Mouse (Mus musculus) neural tube, embryonic 12.5 days (tissue): ENCODE measurements at regions not wholly inside any gene's neighbourhood (a gene's known extent, or its start where the extent isn't known, plus 50 kb on each side); places are given as distances from the start of the nearest gene placed in this dataset.
A peak's percentile ranks its signal among the peaks of the same experiment; 100 is the strongest.

Experiments used
- ATAC-seq: fragments of 200-750 bp; cut with Nextera tagmentation; 2 replicates; pipeline ENCODE4 v1.8.0; 2017; ENCODE audit warnings: low read depth, mild to moderate bottlenecking, moderate TSS enrichment, moderate library complexity; ENCODE audit not compliant: low FRiP score
- H3K27ac ChIP-seq: fragments of 300-500 bp; sonication (generic); 2 replicates; pipeline ENCODE4 v1.5.1; 2016
- H3K27me3 ChIP-seq: fragments of 300-500 bp; sonication (generic); replicated peaks from 2 replicates; pipeline ENCODE4 v1.6.1; 2016; ENCODE audit warnings: mild to moderate bottlenecking
- H3K36me3 ChIP-seq: fragments of 300-500 bp; sonication (generic); 2 replicates; pipeline ENCODE4 v1.6.1; 2016; ENCODE audit warnings: mild to moderate bottlenecking
- H3K4me1 ChIP-seq: fragments of 300-500 bp; sonication (generic); 2 replicates; pipeline ENCODE4 v1.6.1; 2016
- H3K4me2 ChIP-seq: fragments of 300-500 bp; sonication (generic); replicated peaks from 2 replicates; pipeline ENCODE4 v1.6.1; 2016; ENCODE audit warnings: mild to moderate bottlenecking
- H3K4me3 ChIP-seq: fragments of 300-500 bp; sonication (generic); 2 replicates; pipeline ENCODE4 v1.5.1; 2016
- H3K9ac ChIP-seq: fragments of 300-500 bp; sonication (generic); 2 replicates; pipeline ENCODE4 v1.6.1; 2016; ENCODE audit warnings: mild to moderate bottlenecking
- H3K9me3 ChIP-seq: fragments of 300-500 bp; sonication (generic); 2 replicates; pipeline ENCODE4 v1.6.1; 2016; ENCODE audit warnings: mild to moderate bottlenecking
- WGBS: fragments of 180-500 bp; shearing (Covaris S2); methylation state at CpG from one replicate; pipeline ENCODE4 v1.1.7; 2016; 5-methylcytosine and 5-hydroxymethylcytosine counted together

- Histone ChIP-seq H3K9me3 (no peaks in the 10 kb centered on the region), H3K27me3 (no peaks in the 10 kb centered on the region; the same call in 1 of the 2 replicates), H3K4me1 (no peaks in the 10 kb centered on the region; the same call in 1 of the 2 replicates), H3K36me3 (no peaks in the 10 kb centered on the region), H3K9ac (no peak overlapping the region), H3K27ac (no peak overlapping the region), H3K4me3 (peak overlapping the region; percentile 19; the same call in 1 of the 2 replicates), H3K4me2 (peak overlapping the region; percentile 53)
- 37% methylated on average over 20 of the region's 20 CpGs for WGBS
- peak; percentile 96 for ATAC-seq
Measured at GRCm38 (mm10) chr13:107207354-107208181, 185.6 kb upstream of the Kif2a start.

- WGBS, result 77% methylated on average over 1 of the region's 1 CpGs
- Histone ChIP-seq H3K4me3 (no peak overlapping the region), H3K36me3 (no peaks in the 10 kb centered on the region), H3K27ac (no peak overlapping the region), H3K4me1 (no peaks in the 10 kb centered on the region), H3K4me2 (no peak overlapping the region), H3K9ac (no peak overlapping the region), H3K27me3 (no peaks in the 10 kb centered on the region), H3K9me3 (no peaks in the 10 kb centered on the region)
- no peak for ATAC-seq
Measured at GRCm38 (mm10) chr13:107199875-107200274, 177.9 kb upstream of the Kif2a start.

- Histone ChIP-seq H3K27me3 (no peaks in the 10 kb centered on the region), H3K9ac (no peak overlapping the region), H3K4me3 (no peak overlapping the region), H3K9me3 (no peaks in the 10 kb centered on the region), H3K36me3 (no peaks in the 10 kb centered on the region), H3K4me2 (no peak overlapping the region), H3K4me1 (no peaks in the 10 kb centered on the region), H3K27ac (no peak overlapping the region)
- ATAC-seq, result no peak
- WGBS, result 91% methylated on average over 4 of the region's 4 CpGs
Measured at GRCm38 (mm10) chr13:107193426-107193825, 171.5 kb upstream of the Kif2a start.

GRCm38 (mm10) chr13:107187258-107187878, 165.4 kb upstream of the Kif2a start:
- no peaks in the 10 kb centered on the region for H3K9me3 ChIP-seq
- no peak overlapping the region for H3K9ac ChIP-seq
- 81% methylated on average over 11 of the region's 11 CpGs for WGBS
- no peaks in the 10 kb centered on the region for H3K4me1 ChIP-seq
- no peak for ATAC-seq
- H3K4me2 ChIP-seq, result no peak overlapping the region
- no peak overlapping the region for H3K27ac ChIP-seq
- no peaks in the 10 kb centered on the region for H3K36me3 ChIP-seq
- H3K27me3 ChIP-seq, result no peaks in the 10 kb centered on the region
- no peak overlapping the region for H3K4me3 ChIP-seq

- Histone ChIP-seq H3K27me3 (no peaks in the 10 kb centered on the region), H3K9ac (no peak overlapping the region), H3K9me3 (no peaks in the 10 kb centered on the region), H3K27ac (no peak overlapping the region), H3K4me1 (no peaks in the 10 kb centered on the region), H3K4me3 (no peak overlapping the region), H3K4me2 (no peak overlapping the region), H3K36me3 (no peaks in the 10 kb centered on the region)
- ATAC-seq, result peak; percentile 48; the same call in 1 of the 2 replicates
- 20% methylated on average over 6 of the region's 6 CpGs for WGBS
Measured at GRCm38 (mm10) chr13:107182544-107182943, 160.6 kb upstream of the Kif2a start.

GRCm38 (mm10) chr13:107179551-107179950, 157.6 kb upstream of the Kif2a start:
- no peak for ATAC-seq
- 85% methylated on average over 5 of the region's 5 CpGs for WGBS

GRCm38 (mm10) chr13:107177595-107177994, 155.7 kb upstream of the Kif2a start:
- Histone ChIP-seq H3K9me3 (no peaks in the 10 kb centered on the region), H3K36me3 (no peaks in the 10 kb centered on the region), H3K4me1 (no peaks in the 10 kb centered on the region), H3K27ac (no peak overlapping the region), H3K9ac (no peak overlapping the region), H3K27me3 (no peaks in the 10 kb centered on the region), H3K4me2 (no peak overlapping the region), H3K4me3 (no peak overlapping the region)
- ATAC-seq, result no peak
- 80% methylated on average over 7 of the region's 7 CpGs for WGBS

More at GRCm38 (mm10) chr13:107179551-107179950, 157.6 kb upstream of the Kif2a start:
- Histone ChIP-seq H3K27ac (no peak overlapping the region), H3K36me3 (no peaks in the 10 kb centered on the region), H3K9me3 (no peaks in the 10 kb centered on the region), H3K27me3 (no peaks in the 10 kb centered on the region), H3K9ac (no peak overlapping the region), H3K4me2 (no peak overlapping the region), H3K4me3 (no peak overlapping the region), H3K4me1 (no peaks in the 10 kb centered on the region)

- Histone ChIP-seq H3K27ac (no peak overlapping the region), H3K4me3 (no peak overlapping the region), H3K36me3 (no peaks in the 10 kb centered on the region), H3K27me3 (no peaks in the 10 kb centered on the region), H3K4me1 (no peaks in the 10 kb centered on the region), H3K9me3 (no peaks in the 10 kb centered on the region), H3K9ac (no peak overlapping the region), H3K4me2 (no peak overlapping the region)
- WGBS, result 86% methylated on average over 4 of the region's 4 CpGs
- no peak for ATAC-seq
Measured at GRCm38 (mm10) chr13:107175891-107176290, 154.0 kb upstream of the Kif2a start.

- WGBS, result 7% methylated on average over 15 of the region's 15 CpGs
- Histone ChIP-seq H3K27ac (no peak overlapping the region), H3K4me1 (peaks cover 8% of the 10 kb centered on the region; the same call in 1 of the 2 replicates), H3K4me2 (peak overlapping the region; percentile 72), H3K9me3 (no peaks in the 10 kb centered on the region), H3K9ac (peak overlapping the region; percentile 44; the same call in 1 of the 2 replicates), H3K27me3 (no peaks in the 10 kb centered on the region), H3K4me3 (peak overlapping the region; percentile 30), H3K36me3 (no peaks in the 10 kb centered on the region)
- peak; percentile 83 for ATAC-seq
Measured at GRCm38 (mm10) chr13:107168599-107169149, 146.7 kb upstream of the Kif2a start.

GRCm38 (mm10) chr13:107167856-107168598, 146.1 kb upstream of the Kif2a start:
- H3K9ac ChIP-seq, result no peak overlapping the region; the same call in 1 of the 2 replicates
- peak; percentile 69 for ATAC-seq
- no peaks in the 10 kb centered on the region for H3K9me3 ChIP-seq
- no peak overlapping the region for H3K27ac ChIP-seq
- H3K4me1 ChIP-seq, result peaks cover 8% of the 10 kb centered on the region; the same call in 1 of the 2 replicates
- WGBS, result 30% methylated on average over 10 of the region's 10 CpGs
- peak overlapping the region; percentile 30 for H3K4me3 ChIP-seq
- H3K4me2 ChIP-seq, result peak overlapping the region; percentile 72
- no peaks in the 10 kb centered on the region for H3K27me3 ChIP-seq
- H3K36me3 ChIP-seq, result no peaks in the 10 kb centered on the region

GRCm38 (mm10) chr13:107151548-107151947, 129.6 kb upstream of the Kif2a start:
- Histone ChIP-seq H3K4me1 (no peaks in the 10 kb centered on the region), H3K36me3 (no peaks in the 10 kb centered on the region), H3K27me3 (no peaks in the 10 kb centered on the region), H3K4me2 (no peak overlapping the region), H3K9ac (no peak overlapping the region), H3K27ac (no peak overlapping the region), H3K9me3 (no peaks in the 10 kb centered on the region), H3K4me3 (no peak overlapping the region)
- no peak for ATAC-seq
- WGBS, result 83% methylated on average over 5 of the region's 5 CpGs

GRCm38 (mm10) chr13:107141209-107141608, 119.3 kb upstream of the Kif2a start:
- Histone ChIP-seq H3K4me1 (no peaks in the 10 kb centered on the region), H3K4me3 (no peak overlapping the region), H3K9ac (no peak overlapping the region), H3K27ac (no peak overlapping the region), H3K36me3 (no peaks in the 10 kb centered on the region), H3K27me3 (no peaks in the 10 kb centered on the region), H3K9me3 (no peaks in the 10 kb centered on the region), H3K4me2 (no peak overlapping the region)
- no peak for ATAC-seq
- 48% methylated on average over 4 of the region's 4 CpGs for WGBS
